10 mouse cellular contexts compared by ENCODE assay signal in the genomic region with DNA sequence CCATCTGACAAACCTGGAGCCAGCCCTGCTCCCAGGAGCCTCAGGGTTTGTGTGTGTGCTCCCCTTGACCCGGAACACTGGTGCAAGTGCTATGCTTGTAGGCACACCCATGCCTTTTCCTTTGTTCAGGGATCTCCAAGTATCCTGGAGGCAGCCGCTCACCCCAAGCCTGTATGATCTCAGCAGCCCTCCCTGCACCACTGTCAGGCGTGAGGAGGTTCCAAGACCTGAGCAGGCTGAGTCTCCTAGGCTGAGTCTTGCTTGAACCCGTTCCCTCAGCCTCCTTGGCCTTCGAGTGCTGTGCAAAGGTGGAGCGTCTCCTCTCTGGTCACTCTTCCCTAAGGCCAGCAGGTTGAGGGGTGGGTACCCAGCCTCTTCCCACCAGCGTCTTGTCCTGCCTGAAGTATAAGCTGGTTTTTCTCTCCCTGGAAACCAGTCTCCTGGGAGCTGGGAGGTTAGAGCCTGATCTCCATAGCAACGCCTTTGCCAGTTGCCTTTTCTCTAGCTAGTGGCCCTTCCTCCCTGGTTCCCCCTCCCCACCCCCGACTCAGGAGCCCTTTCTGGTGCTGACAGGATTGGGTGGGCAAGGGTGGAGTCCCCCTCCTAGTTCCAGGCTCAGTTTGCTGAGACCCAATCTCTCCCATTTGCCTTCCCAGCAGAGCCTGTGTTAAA. TPM values are rescaled to one million over a fixed set of nuclear protein-coding genes. Genes with fewer than 3 reads are reported as not detected.
DNase-seq lines count a peak whose midpoint lies in the region; ATAC-seq and TF ChIP-seq lines count a peak whose summit lies in the region.
"Had no signal": no experiment of that assay in that cellular context is flagged by ENCODE, and none has a peak within 500 bp of the region (broad histone marks: within the 10 kb centered on the region; RNA-seq: fewer than 3 reads in every experiment).

No protein-coding gene starts in this region.

- peak overlapping the region; percentile 6; the same call in 1 of the 2 replicates for H3K27ac ChIP-seq in forebrain, embryonic 14.5 days (ENCODE audit: low read depth, low read length)
- H3K27ac ChIP-seq in midbrain, embryonic 10.5 days (replicated peaks), result peak overlapping the region; percentile 93
- no peak overlapping the region for H3K27ac ChIP-seq in stomach, embryonic 16.5 days (ENCODE audit: low read length)
- H3K27ac ChIP-seq in cerebellum, adult 2 months (ENCODE audit: insufficient read depth, low read length), result no peak overlapping the region

- H3K4me1 ChIP-seq in forebrain, embryonic 14.5 days (ENCODE audit: control insufficient read depth, insufficient read depth, low read length), result peaks cover 53% of the 10 kb centered on the region
- H3K4me1 ChIP-seq in midbrain, embryonic 10.5 days, result peaks cover 92% of the 10 kb centered on the region
- H3K4me1 ChIP-seq in stomach, embryonic 16.5 days (ENCODE audit: control insufficient read depth, insufficient read depth, low read length), result peaks cover 36% of the 10 kb centered on the region
- peaks cover 12% of the 10 kb centered on the region for H3K4me1 ChIP-seq in cerebellum, adult 2 months (ENCODE audit: control insufficient read depth, insufficient read depth, low read length)

- no peaks in the 10 kb centered on the region for H3K9me3 ChIP-seq in forebrain, embryonic 14.5 days (replicated peaks; ENCODE audit: control insufficient read depth, low read length)
- H3K9me3 ChIP-seq in midbrain, embryonic 10.5 days (replicated peaks), result no peaks in the 10 kb centered on the region
- no peaks in the 10 kb centered on the region for H3K9me3 ChIP-seq in stomach, embryonic 16.5 days (replicated peaks; ENCODE audit: control insufficient read depth, low read length)

- peak; percentile 44 for DNase-seq in left cerebral cortex, postnatal 4 days
- DNase-seq in left cerebral cortex, adult 11 months (ENCODE audit: low spot score), result no peak
- DNase-seq in forebrain, embryonic 14.5 days (ENCODE audit: low spot score), result peak; percentile 82
- DNase-seq in midbrain, embryonic 10.5 days (ENCODE audit: low spot score), result peak; percentile 84
- no peak for DNase-seq in gastrocnemius, postnatal 36 days
- DNase-seq in cerebellum, adult 2 months, result no peak
- DNase-seq: gastrocnemius, postnatal 14 days had no signal

- peak; percentile 13; the same call in 1 of the 2 replicates for ATAC-seq in forebrain, embryonic 14.5 days
- 0 out of 2 replicates have a peak, but pooled peaks have one; percentile 5 for ATAC-seq in stomach, embryonic 16.5 days (ENCODE audit: insufficient read depth, low FRiP score)
- no peak for ATAC-seq in CD4-positive, CD25-positive, alpha-beta regulatory T cell, adult 4 months
- ATAC-seq: activated CD4-positive, CD25-positive, alpha-beta regulatory T cell, adult 4 months had no signal

- WGBS in forebrain, embryonic 14.5 days, result 15% methylated on average over 9 of the region's 9 CpGs
- WGBS in midbrain, embryonic 10.5 days, result 11% methylated on average over 9 of the region's 9 CpGs
- 45% methylated on average over 9 of the region's 9 CpGs for WGBS in stomach, embryonic 16.5 days
- WGBS in cerebellum, adult 2 months, result 69% methylated on average over 9 of the region's 9 CpGs

- no peak for TF ChIP-seq POLR2A in cerebellum, adult 2 months (IDR thresholded peaks at IDR 0.05; ENCODE audit: borderline replicate concordance, insufficient read depth, low read length)

- H3K4me2 ChIP-seq in forebrain, embryonic 14.5 days (ENCODE audit: low read length), result no peak overlapping the region
- H3K4me2 ChIP-seq in stomach, embryonic 16.5 days (ENCODE audit: low read depth, low read length), result no peak overlapping the region

- no peak for TF ChIP-seq CTCF in cerebellum, adult 2 months (IDR thresholded peaks at IDR 0.05; ENCODE audit: borderline replicate concordance, insufficient read depth, low read depth, low read length)

- H3K27me3 ChIP-seq in forebrain, embryonic 14.5 days (replicated peaks; ENCODE audit: control insufficient read depth, insufficient read depth, low read length), result no peaks in the 10 kb centered on the region
- H3K27me3 ChIP-seq in midbrain, embryonic 10.5 days (ENCODE audit: low read depth, poor library complexity, severe bottlenecking), result peaks cover 57% of the 10 kb centered on the region
- H3K27me3 ChIP-seq in stomach, embryonic 16.5 days (ENCODE audit: control insufficient read depth, insufficient read depth, low read length), result no peaks in the 10 kb centered on the region
- H3K27me3 ChIP-seq in cerebellum, adult 2 months (ENCODE audit: control insufficient read depth, insufficient read depth, low read length), result no peaks in the 10 kb centered on the region

- H3K4me3 ChIP-seq in forebrain, embryonic 14.5 days (ENCODE audit: low read depth, low read length), result no peak overlapping the region
- H3K4me3 ChIP-seq in midbrain, embryonic 10.5 days, result peak overlapping the region; percentile 41
- no peak overlapping the region for H3K4me3 ChIP-seq in stomach, embryonic 16.5 days (replicated peaks; ENCODE audit: low read length)
- H3K4me3 ChIP-seq in cerebellum, adult 2 months (replicated peaks; ENCODE audit: insufficient read depth, low read depth, low read length), result no peak overlapping the region

- intact Hi-C loops in left cerebral cortex, postnatal 4 days (cut with DNase I), result no loop called here
- intact Hi-C loops in gastrocnemius, postnatal 36 days (cut with DNase I), result no loop called here

- H3K9ac ChIP-seq in forebrain, embryonic 14.5 days (ENCODE audit: low read length), result no peak overlapping the region; the same call in 1 of the 2 replicates
- no peak overlapping the region; the same call in 1 of the 2 replicates for H3K9ac ChIP-seq in stomach, embryonic 16.5 days (ENCODE audit: low read length)

- H3K36me3 ChIP-seq in forebrain, embryonic 14.5 days (ENCODE audit: control insufficient read depth, insufficient read depth, low read length), result no peaks in the 10 kb centered on the region
- H3K36me3 ChIP-seq in midbrain, embryonic 10.5 days, result 0 out of 2 replicates have a peak, but pooled peaks cover 4% of the 10 kb centered on the region
- H3K36me3 ChIP-seq in stomach, embryonic 16.5 days (ENCODE audit: control insufficient read depth, insufficient read depth, low read length), result no peaks in the 10 kb centered on the region

RNA-seq across cellular contexts. Expression of a gene that starts 24.0 kb away (rescaled TPM):
- 1 to 10 TPM; 2.1 to 2.7 TPM for total RNA-seq in left cerebral cortex, postnatal 4 days (2021)
- 0.90 and 1.2 TPM in 2 replicates for polyA plus RNA-seq in forebrain, embryonic 14.5 days (2014; fragmentation: Nextera tagmentation; extraction: Ambion mirVana)
- 0.89 and 1.0 TPM in 2 replicates for polyA plus RNA-seq in midbrain, embryonic 10.5 days (2016; fragmentation: Nextera tagmentation; extraction: Ambion mirVana)
- polyA plus RNA-seq in stomach, embryonic 16.5 days (2015; fragmentation: Nextera tagmentation; extraction: Ambion mirVana), result 3.7 and 4.3 TPM in 2 replicates
- total RNA-seq in gastrocnemius, postnatal 36 days (2021), result under 1 TPM; 0.74 to 0.97 TPM
- 1.3 and 1.4 TPM in 2 replicates for polyA plus RNA-seq in cerebellum, adult 2 months (2012; rRNA removed)
- polyA plus RNA-seq in CD4-positive, CD25-positive, alpha-beta regulatory T cell, adult 4 months (2017; shearing (Covaris generic)), result 100 to 1,000 TPM in 1 of 2 experiments, 10 to 100 TPM in 1; 76.0 to 134 TPM

Comparison
In these comparisons a context has a peak if more than half of its experiments do, and no peak if none do; other contexts are left out.
1. DNase-seq: peak in left cerebral cortex, postnatal 4 days (single experiment), forebrain, embryonic 14.5 days (single experiment) and midbrain, embryonic 10.5 days (single experiment); none in left cerebral cortex, adult 11 months (single experiment), gastrocnemius, postnatal 36 days (0 of 2) and cerebellum, adult 2 months (0 of 2).
2. H3K27ac ChIP-seq: peak in forebrain, embryonic 14.5 days (single experiment) and midbrain, embryonic 10.5 days (single experiment); none in stomach, embryonic 16.5 days (single experiment) and cerebellum, adult 2 months (single experiment).
3. RNA of a gene that starts 24.0 kb away (polyA plus RNA-seq): 76.0 to 134 TPM in CD4-positive, CD25-positive, alpha-beta regulatory T cell, adult 4 months; 3.7 to 4.3 TPM in stomach, embryonic 16.5 days, 1.3 to 1.4 TPM in cerebellum, adult 2 months, 0.90 to 1.2 TPM in forebrain, embryonic 14.5 days and 0.89 to 1.0 TPM in midbrain, embryonic 10.5 days; every median in the first group is over 10 times any median in the second.